Mouse (Mus musculus) liver, postnatal 0 days (tissue): ENCODE data around the gene Dus3l.

ENCODE experiments used
- CTCF ChIP-seq: sonication (generic); IDR thresholded peaks from 2 replicates; pipeline ENCODE4 v1.5.1; 2016; ENCODE audit warnings: antibody characterized with exemption, low read depth
- EP300 ChIP-seq: IDR thresholded peaks from 2 replicates; pipeline ENCODE4 v1.6.1; 2016; ENCODE audit warnings: antibody characterized with exemption, low read depth, mild to moderate bottlenecking

DNA sequence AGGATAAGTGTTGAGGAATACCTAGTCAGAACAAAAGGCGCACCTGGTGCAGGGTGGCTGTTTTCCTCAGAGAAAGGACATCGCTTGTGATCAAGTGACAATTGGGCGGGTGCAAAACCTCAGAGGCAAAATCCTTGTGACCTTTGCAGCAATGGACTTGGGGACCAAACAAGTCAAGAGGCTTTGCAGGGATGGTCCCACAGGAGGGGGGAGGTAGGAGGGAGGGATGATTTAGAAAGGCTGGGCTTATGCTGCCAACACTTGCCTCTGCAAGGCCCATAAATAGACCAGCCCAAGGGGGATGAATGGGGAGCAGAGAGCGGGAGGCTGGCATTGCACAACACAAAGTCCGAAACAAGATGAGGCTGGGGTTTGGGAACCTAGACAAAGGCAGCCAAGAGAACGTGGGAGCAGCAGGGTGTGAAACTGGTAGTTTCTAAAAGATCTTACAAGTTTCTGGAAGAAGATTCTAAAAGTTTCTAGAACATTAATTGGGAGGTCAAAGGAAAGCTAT is 54.5 kb downstream of the Dus3l start:
- TF ChIP-seq CTCF (no peak), EP300 (no peak)
